Mouse (Mus musculus) CH12.LX (cell line): ENCODE results near the gene Hkdc1.

Source experiments
- BHLHE40 ChIP-seq: IDR thresholded peaks from 2 replicates; pipeline ENCODE4 v1.6.1; 2011; ENCODE audit warnings: mild to moderate bottlenecking, low read depth, low read length, improper control_type of control experiment
- CTCF ChIP-seq, 2 experiments: IDR thresholded peaks in 1 of 2; conservative IDR thresholded peaks in 1 of 2; 2 replicates each; pipeline ENCODE4 v1.5.1; 2011 to 2012; ENCODE audit warnings: low read depth in 2 of 2, low read length in 2 of 2, improper control_type of control experiment in 1 of 2, inconsistent platforms in 1 of 2, mild to moderate bottlenecking in 1 of 2, moderate library complexity in 1 of 2

- TF ChIP-seq CTCF (conservative IDR thresholded peaks at IDR 0.05 in 1 of 2, IDR thresholded peaks at IDR 0.05 in 1 of 2; ENCODE audit: low read depth in 2 of 2, low read length in 2 of 2) (no peak), BHLHE40 (no peak)
Measured at GRCm38 (mm10) chr10:62419422-62419821, 2.9 kb downstream of the Hkdc1 start.
